Mouse (Mus musculus): ENCODE data around the gene Mafb.

The Mafb gene

GRCm38 (mm10) chr2:160364128-160364650, 2.7 kb downstream of the Mafb start:
- DNase-seq (ENCODE audit: low spot score in 2 of 2) = no peak

DNA sequence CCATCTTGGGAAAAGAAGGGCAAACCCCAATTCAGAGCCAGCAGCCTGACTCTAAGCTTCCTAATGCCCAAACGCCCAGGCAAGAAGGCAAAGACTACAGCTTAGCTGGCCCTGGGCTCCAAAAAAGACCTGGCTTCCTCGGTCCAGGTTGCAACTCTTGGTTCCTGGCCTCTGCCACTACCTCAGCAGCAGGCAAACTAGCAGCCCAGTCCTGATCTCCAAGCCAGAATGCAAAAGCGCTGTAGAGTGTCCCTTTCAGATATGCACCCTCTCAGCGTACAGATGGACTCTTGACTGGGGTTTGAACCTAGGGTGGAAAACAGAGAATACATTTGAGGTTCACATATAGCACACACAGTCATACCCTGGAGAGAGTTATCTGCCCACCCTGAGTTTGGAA, 3.7 kb downstream of the Mafb start:
- no peak for DNase-seq (ENCODE audit: low spot score in 2 of 2)

GRCm38 (mm10) chr2:160361442-160362121, 5.3 kb downstream of the Mafb start:
- DNase-seq (ENCODE audit: low spot score in 2 of 2) = no peak

DNA sequence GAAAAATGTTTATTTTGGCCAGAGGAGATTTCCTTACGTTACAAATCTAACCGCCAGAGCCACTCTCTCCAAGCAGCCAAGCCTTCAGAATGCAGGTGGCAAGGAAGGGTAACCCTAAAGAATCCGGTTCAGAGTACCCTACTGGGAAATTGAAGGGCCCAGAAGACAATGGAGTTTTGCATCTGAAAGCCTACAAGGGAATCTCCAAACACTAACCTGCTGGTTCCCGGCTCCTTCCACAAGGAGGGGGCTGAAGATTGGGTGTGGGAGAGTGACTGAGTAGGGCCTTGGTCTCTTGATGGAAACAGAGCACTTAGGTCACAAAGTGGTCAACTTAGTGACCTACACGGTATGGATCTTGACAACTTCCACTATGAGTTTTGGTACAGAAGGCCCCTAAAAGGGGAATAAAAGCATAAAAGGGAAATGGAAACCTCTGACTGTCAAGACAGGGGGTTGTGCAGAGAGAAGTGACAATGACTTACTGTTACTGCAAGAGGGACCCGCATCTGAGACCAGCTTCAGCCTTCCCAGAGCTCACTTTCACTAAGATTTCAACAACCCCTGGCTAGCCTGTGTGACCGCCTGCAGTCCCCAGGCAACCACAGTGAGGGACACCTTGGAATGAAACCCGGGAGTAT, 6.5 kb downstream of the Mafb start:
- no peak for DNase-seq (ENCODE audit: low spot score in 2 of 2)

- DNase-seq (ENCODE audit: low spot score in 2 of 2) = no peak
Observed at GRCm38 (mm10) chr2:160358896-160359295, 8.0 kb downstream of the Mafb start.

DNA sequence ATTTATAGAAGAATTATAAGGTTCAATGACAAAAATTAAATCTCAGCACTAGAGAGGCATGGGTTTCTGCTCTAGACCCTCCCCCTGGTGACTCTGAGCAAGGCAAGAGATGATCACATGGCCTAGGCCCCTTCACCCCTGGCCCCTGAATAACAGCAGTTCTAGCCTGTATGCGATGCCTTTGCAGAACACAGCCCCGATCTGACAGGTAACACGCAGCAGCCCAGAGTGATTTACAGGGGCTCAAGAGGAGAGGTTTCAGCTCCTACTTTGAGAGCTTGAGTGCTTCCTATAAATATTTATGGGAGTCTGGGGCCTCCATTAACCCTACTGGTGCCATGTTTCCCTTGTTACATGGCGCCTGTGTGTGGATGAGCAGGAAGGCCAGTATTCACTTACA, 9.4 kb downstream of the Mafb start:
- DNase-seq (ENCODE audit: low spot score in 2 of 2) = no peak

- no peak for DNase-seq (ENCODE audit: low spot score in 2 of 2)
Observed at GRCm38 (mm10) chr2:160356132-160356531, 10.7 kb downstream of the Mafb start.

GRCm38 (mm10) chr2:160354319-160354718, 12.5 kb downstream of the Mafb start:
- no peak for DNase-seq (ENCODE audit: low spot score in 2 of 2)

DNA sequence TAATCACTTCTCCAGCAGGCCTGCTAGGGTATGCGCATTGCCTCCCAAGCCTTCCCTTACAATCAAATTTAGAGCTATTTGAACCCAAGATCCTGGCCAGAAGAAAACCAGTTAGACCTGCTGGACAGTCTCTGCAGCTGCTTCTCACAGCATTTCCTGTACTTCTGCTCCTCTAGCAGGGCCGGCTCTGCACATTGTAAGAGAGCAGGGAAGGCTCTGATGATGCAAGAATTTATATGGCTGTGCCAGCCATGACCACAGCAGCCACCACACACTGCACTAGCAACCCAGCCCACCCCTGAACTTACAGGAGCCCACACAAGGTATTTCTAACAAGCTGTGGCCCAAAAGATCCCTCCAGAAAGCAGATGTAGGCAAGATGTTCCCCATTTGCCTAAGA, 13.3 kb downstream of the Mafb start:
- no peak for DNase-seq (ENCODE audit: low spot score in 2 of 2)

GRCm38 (mm10) chr2:160351038-160351574, 15.8 kb downstream of the Mafb start:
- no peak for DNase-seq (ENCODE audit: low spot score in 2 of 2)

DNA sequence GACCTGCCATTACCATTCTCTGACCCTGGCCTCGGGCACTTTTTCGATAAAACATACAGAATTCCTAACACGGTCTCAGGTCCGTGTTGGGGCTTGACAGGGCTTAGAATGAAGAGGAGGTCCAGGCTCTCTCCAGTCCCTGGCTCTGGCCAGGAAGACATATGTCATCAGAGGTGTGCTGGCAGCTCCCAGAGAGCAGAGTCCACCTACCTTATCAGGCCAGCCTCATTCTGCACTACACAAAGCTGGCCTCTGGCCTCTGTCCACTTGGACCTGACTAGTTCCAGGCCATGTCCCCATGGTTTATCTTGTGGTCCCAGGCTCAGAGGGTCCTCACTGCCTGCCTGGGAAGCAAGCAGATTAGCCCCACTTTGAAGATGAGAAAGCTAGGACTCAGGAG, 17.3 kb downstream of the Mafb start:
- DNase-seq (ENCODE audit: low spot score in 2 of 2) = no peak

DNA sequence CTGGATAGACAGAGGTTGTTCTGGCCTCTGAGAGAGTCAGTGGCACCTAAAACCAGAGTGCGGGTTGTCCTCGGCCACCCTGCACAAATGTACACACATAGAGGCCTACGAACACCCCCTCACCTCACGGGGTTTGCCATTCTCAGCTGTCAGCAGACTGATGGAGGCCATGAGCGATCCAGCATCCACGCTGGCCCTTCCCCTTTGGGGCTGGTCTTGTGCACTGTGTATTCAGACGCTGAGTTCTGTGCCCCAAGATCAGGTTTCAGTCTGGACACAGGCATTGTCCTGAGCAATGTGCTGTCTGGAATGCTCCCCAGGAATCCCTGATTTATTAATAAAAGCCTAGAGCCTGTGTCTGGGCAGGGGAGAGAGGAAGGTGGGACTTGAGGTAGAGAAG, 18.1 kb downstream of the Mafb start:
- no peak for DNase-seq (ENCODE audit: low spot score in 2 of 2)

- DNase-seq (ENCODE audit: low spot score in 2 of 2) = no peak
Observed at GRCm38 (mm10) chr2:160348072-160348604, 18.7 kb downstream of the Mafb start.

GRCm38 (mm10) chr2:160345644-160346043, 21.2 kb downstream of the Mafb start:
- no peak for DNase-seq (ENCODE audit: low spot score in 2 of 2)

DNA sequence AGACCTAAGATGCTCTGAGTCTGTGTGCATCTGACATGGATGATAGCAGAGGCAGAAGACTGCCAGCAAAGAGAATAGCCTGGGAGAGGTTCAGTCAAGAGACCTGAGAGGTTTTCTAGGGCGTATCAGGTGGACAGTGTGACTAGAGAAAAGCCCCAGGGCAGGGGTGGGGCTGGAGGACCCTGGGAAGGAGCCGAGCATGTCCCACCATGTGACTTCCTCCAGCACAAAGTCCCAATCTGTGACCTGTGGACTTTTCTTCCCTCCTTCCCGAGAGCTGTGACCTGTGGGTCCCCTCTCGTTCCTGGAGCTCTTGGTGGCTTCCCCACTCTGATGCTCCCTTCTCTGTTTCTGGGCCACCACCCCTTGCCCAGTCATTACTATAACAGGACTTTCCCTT, 26.7 kb downstream of the Mafb start:
- DNase-seq (ENCODE audit: low spot score in 2 of 2) = no peak

DNA sequence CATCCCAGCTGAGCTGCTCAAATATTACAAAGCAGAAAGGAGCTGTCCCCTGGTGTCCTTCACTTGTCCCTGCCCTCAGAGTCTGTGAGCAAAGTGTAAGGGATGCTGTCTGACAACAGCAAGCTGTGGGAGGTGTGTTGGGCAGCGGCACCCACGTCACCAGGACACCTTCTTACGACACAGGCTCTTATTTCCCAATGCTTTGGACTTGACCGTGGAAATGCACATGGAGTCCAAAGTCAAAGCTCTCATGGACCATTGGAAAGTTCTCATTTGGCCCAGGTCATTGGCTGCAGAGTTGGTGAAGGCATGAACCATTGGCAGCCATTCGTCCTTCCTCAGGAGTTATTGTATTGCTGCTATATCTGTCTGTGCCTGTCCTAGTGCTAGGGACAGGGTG, 27.3 kb downstream of the Mafb start:
- no peak for DNase-seq (ENCODE audit: low spot score in 2 of 2)

GRCm38 (mm10) chr2:160336053-160336452, 30.8 kb downstream of the Mafb start:
- no peak for DNase-seq (ENCODE audit: low spot score in 2 of 2)

DNA sequence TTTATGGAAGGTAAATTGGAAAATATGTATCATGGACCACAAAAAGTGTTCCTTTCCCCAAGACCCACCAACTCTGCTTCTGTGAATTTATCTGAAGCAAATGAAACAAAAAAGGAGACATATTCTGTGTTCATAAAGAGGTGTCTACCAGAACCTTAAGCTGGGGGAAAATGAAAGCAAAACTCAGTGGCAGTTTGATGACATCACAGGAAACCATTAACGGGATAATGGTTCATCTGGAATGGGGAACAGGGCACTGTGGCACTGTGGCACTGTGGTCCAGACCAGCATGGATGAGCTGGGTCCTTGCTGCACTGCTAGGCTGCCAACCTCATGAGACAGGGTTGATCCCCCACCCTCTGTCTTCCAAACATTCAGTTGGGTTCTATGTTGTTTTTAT, 31.8 kb downstream of the Mafb start:
- no peak for DNase-seq (ENCODE audit: low spot score in 2 of 2)

- DNase-seq (ENCODE audit: low spot score in 2 of 2) = no peak
Observed at GRCm38 (mm10) chr2:160334111-160334661, 32.7 kb downstream of the Mafb start, which contains the start of gene Gm826. TSS of gene Gm826 (minus strand) at chr2:160334162.

- DNase-seq (ENCODE audit: low spot score in 2 of 2) = no peak
Observed at GRCm38 (mm10) chr2:160332516-160333325, 34.1 kb downstream of the Mafb start.

DNA sequence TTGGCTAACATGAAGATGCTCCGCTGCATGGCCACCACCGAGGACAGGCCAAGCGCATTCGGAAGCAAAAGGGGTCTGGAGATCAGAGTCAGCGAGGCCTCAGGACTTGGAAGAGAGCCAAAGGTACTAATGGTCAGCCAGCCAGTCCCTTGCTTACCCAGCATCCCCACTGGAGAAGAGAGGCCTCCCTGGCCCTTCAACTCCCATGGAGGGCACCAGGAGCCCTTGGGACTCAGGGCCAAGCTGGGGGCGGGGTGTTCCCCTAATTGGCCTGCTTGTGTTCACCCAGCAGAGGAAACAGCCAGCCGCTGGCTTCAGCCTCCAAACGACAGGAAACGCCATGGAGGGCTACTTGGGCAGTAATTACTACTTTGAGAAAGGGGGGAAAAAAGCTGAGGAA, 38.0 kb downstream of the Mafb start:
- peak; percentile 3 to 13 for DNase-seq (ENCODE audit: low spot score in 2 of 2)

DNA sequence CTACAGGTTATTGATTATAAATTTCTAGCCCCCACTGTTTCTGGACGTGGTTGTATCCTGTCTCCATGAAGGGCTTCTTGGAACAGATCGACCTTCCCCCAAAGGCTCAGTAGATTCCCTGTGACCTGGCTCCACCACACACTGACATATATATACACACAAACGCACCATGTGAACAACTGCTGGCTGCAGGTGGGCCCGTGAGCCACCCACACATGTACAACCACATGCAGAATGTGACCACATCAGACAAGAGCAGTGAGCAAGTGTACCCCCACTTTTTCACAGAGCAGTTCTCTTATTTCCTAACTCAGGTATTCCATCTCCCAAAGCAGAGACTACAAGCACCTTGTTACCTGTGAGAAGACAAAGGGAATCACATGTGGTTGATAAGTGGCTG, 39.1 kb downstream of the Mafb start:
- no peak for DNase-seq (ENCODE audit: low spot score in 2 of 2)

All from right cerebral cortex, adult 2 months (tissue).